Mouse (Mus musculus) CH12.LX (cell line): ENCODE measurements around the gene Cmya5.

Experiments
- CHD1 ChIP-seq: IDR thresholded peaks from 2 replicates; pipeline ENCODE4 v1.6.1; 2012; ENCODE audit warnings: low read depth, low read length, improper control_type of control experiment, inconsistent platforms
- CTCF ChIP-seq, 2 experiments: IDR thresholded peaks in 1 of 2; conservative IDR thresholded peaks in 1 of 2; 2 replicates each; pipeline ENCODE4 v1.5.1; 2011 to 2012; ENCODE audit warnings: low read depth in 2 of 2, low read length in 2 of 2, improper control_type of control experiment in 1 of 2, inconsistent platforms in 1 of 2, mild to moderate bottlenecking in 1 of 2, moderate library complexity in 1 of 2
- EP300 ChIP-seq: IDR thresholded peaks from 2 replicates; pipeline ENCODE4 v1.6.1; 2011; ENCODE audit warnings: low read length, improper control_type of control experiment
- JUND ChIP-seq: conservative IDR thresholded peaks from 2 replicates; pipeline ENCODE4 v1.6.1; 2011; ENCODE audit warnings: low read depth, low read length, improper control_type of control experiment

DNA sequence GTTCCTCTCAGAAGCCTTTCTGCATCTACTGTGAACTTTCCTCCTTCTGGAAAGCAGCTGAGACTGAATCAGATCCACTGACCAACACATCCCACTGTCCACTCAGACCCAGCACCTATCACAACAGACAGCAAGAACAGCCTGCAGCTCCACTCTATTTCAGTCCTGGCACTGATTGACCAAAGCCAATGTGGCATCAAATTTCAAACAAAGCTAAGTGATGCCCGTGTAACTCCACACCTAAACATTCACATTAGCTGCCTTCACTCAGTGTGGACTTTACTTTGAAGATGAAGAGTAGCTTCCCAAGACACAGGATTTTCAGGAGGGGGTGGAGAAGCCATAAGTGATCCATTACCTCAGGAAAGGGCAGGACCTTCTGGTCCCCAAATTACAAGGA lies 122.4 kb downstream of the Cmya5 start:
- TF ChIP-seq CTCF (conservative IDR thresholded peaks at IDR 0.05 in 1 of 2, IDR thresholded peaks at IDR 0.05 in 1 of 2; ENCODE audit: low read depth in 2 of 2, low read length in 2 of 2) (no peak), JUND (no peak), EP300 (no peak), CHD1 (no peak)
